Mouse (Mus musculus): ENCODE measurements at regions not wholly inside any gene's neighbourhood (a gene's known extent, or its start where the extent isn't known, plus 50 kb on each side); places are given as distances from the start of the nearest gene placed in this dataset.
"Not testable (repeated sequence)": the region's sequence is repeated elsewhere in the genome, so short reads cannot be mapped to it uniquely, and the experiment has no call there.

DNA sequence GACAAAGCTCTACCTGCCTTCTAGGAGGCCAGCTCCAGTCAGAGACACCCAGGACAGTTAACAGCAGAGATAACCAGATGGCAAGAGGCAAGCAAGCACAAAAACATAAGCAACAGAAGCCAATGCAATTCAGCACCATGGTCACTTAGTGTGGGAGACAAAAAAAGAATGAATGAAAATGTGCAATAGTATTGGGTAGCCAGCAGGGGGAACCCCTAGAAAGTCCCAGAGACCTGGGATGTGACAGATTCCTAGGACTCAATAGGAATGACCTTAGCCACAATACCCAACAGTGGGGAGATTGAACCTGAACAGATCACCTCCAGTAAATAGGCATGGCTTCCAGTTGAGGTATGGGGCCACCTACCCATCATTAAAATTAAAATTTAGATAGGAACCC is 409.0 kb upstream of the St6gal2 start:
- no peak for ATAC-seq
- H3K4me3 ChIP-seq (ENCODE audit: low read length), result no peak overlapping the region

DNA sequence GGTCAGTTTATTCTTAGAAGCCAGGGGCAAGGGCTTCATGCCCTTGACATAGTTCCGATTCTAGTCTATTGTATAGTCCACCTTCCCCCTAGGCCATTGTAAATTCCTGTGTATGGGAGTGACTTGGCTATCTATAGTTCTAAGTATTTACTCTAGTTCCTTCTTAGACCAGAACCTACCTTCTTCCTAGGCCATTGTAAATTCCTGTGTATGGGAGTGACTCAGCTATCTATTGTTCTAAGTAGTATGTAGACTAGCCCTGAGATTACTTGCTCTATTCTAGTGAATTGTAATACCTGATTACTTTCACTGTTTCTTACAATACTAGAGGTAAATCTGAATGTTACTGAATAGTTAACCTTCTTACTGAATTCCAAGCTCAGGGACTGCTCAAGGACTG is 405.0 kb upstream of the St6gal2 start:
- H3K9me3 ChIP-seq (ENCODE audit: low read length); H3K4me1 ChIP-seq (ENCODE audit: insufficient read depth, low read length); DNase-seq (ENCODE audit: low spot score); H3K4me3 ChIP-seq (ENCODE audit: low read length); H3K27me3 ChIP-seq (ENCODE audit: insufficient read depth, low read length); ATAC-seq; H3K4me2 ChIP-seq (ENCODE audit: low read depth, low read length); H3K9ac ChIP-seq (replicated peaks; ENCODE audit: low read length); H3K27ac ChIP-seq; H3K36me3 ChIP-seq (ENCODE audit: insufficient read depth, low read length): not testable (repeated sequence)
- WGBS, result 71% methylated on average over 1 of the region's 1 CpGs

More for the DNA sequence above, 409.0 kb upstream of the St6gal2 start:
- Histone ChIP-seq H3K27me3 (ENCODE audit: insufficient read depth, low read length) (no peaks in the 10 kb centered on the region), H3K4me2 (ENCODE audit: low read depth, low read length) (no peak overlapping the region), H3K4me1 (ENCODE audit: insufficient read depth, low read length) (no peaks in the 10 kb centered on the region), H3K27ac (no peak overlapping the region), H3K9ac (replicated peaks; ENCODE audit: low read length) (no peak overlapping the region), H3K9me3 (ENCODE audit: low read length) (no peaks in the 10 kb centered on the region), H3K36me3 (ENCODE audit: insufficient read depth, low read length) (no peaks in the 10 kb centered on the region)
- TF ChIP-seq CTCF (IDR thresholded peaks at IDR 0.05; ENCODE audit: low read depth), result no peak; the same call in 1 of the 2 replicates
- no peak for DNase-seq (ENCODE audit: low spot score)

DNA sequence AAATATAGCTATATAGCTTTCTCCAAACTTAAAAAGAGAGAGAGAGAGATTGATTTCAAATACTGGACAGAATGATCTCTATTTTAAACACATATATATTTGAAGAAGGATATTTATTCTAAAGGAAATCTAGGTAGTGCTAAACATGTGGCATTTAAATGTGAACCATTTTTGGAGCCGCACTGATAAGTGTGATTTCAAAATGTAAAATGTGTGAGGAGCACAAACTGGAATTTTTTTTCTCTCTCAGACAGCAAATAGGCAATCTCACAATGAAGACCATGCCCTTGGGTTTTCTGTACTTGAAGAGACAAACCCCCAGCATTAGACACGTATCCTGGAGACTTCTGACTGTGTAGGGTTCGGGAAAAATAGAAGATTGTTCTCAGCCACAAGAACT is 376.8 kb upstream of the St6gal2 start:
- H3K27me3 ChIP-seq (ENCODE audit: insufficient read depth, low read length), result no peaks in the 10 kb centered on the region
- H3K4me2 ChIP-seq (ENCODE audit: low read depth, low read length), result no peak overlapping the region
- H3K9ac ChIP-seq (replicated peaks; ENCODE audit: low read length), result no peak overlapping the region
- no peak overlapping the region for H3K27ac ChIP-seq
- H3K36me3 ChIP-seq (ENCODE audit: insufficient read depth, low read length), result no peaks in the 10 kb centered on the region
- 81% methylated on average over 3 of the region's 3 CpGs for WGBS
- H3K4me3 ChIP-seq (ENCODE audit: low read length), result no peak overlapping the region
- TF ChIP-seq CTCF (IDR thresholded peaks at IDR 0.05; ENCODE audit: low read depth), result no peak
- DNase-seq (ENCODE audit: low spot score) (no peak), ATAC-seq (no peak)
- H3K9me3 ChIP-seq (ENCODE audit: low read length), result no peaks in the 10 kb centered on the region
- no peaks in the 10 kb centered on the region for H3K4me1 ChIP-seq (ENCODE audit: insufficient read depth, low read length)

DNA sequence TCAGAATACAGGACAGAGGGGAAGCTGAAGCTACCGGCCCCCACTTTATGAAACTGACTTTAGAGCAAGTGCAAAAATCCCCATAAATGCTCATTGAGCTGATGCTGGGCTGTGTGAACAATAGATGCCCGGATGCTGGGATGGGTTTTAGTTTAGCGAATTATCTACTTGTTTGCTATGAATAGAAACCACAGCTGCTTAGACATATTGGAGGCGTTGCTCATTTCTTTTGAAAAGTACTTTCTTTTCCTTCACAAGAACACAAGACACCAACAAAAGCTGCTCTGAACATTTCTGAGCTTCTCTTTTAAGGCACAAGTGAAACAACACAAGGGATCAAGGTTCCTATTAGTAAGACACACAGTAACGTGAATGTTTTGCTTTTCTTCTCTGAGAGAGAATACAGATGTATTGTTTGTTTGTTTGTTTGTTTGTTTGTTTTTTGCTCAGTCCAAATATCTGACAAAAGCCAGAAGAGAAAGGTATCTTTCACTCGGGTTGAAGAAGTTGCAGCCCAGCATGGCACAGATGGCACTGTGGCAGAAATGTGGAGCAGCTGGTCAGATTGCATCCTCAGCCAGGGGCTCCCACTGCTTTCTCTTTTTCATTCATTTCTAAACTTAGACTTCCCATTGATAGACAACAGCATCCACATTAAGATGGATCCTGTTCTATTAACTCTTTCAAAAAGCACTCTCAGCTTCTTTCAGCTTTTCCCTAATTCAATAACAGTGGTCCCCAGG is 361.7 kb upstream of the St6gal2 start:
- TF ChIP-seq CTCF (IDR thresholded peaks at IDR 0.05; ENCODE audit: low read depth), result no peak
- Histone ChIP-seq H3K4me3 (ENCODE audit: low read length) (no peak overlapping the region), H3K9ac (replicated peaks; ENCODE audit: low read length) (no peak overlapping the region), H3K4me1 (ENCODE audit: insufficient read depth, low read length) (no peaks in the 10 kb centered on the region), H3K27ac (no peak overlapping the region), H3K9me3 (ENCODE audit: low read length) (no peaks in the 10 kb centered on the region), H3K4me2 (ENCODE audit: low read depth, low read length) (no peak overlapping the region), H3K27me3 (ENCODE audit: insufficient read depth, low read length) (no peaks in the 10 kb centered on the region), H3K36me3 (ENCODE audit: insufficient read depth, low read length) (no peaks in the 10 kb centered on the region)
- WGBS, result 62% methylated on average over 6 of the region's 6 CpGs
- ATAC-seq, result 0 out of 2 replicates have a peak, but pooled peaks have one; percentile 40
- peak; percentile 23 for DNase-seq (ENCODE audit: low spot score)

DNA sequence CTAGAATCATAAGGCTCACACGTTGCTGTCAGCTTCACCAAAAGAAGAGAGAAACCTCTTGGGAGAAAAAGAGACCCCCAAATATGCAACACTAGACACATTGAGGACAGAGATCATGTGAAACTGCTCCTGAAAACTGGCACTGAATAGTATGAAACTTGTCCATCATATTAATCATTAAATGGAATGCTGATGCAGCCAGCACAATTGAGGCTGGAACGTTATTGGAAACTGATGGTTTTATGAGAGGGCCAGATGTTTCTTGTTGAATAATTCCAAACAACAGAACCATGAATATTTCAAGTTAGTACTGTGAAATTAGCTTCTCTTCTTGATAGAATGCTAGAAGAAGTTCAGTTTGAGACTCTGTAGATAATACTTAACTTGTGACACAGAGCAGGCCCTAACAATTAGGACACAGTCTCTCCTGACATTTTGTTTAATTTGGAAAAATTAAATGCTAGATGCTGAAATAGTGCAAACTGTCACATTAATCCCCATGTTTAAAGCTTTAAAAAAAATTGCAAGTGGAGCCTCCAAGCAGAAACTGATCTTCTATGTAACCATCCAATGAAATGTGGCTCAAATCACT is 354.4 kb upstream of the St6gal2 start:
- Histone ChIP-seq H3K9me3 (ENCODE audit: low read length) (no peaks in the 10 kb centered on the region), H3K9ac (replicated peaks; ENCODE audit: low read length) (no peak overlapping the region), H3K36me3 (ENCODE audit: insufficient read depth, low read length) (no peaks in the 10 kb centered on the region), H3K4me2 (ENCODE audit: low read depth, low read length) (no peak overlapping the region), H3K4me1 (ENCODE audit: insufficient read depth, low read length) (no peaks in the 10 kb centered on the region), H3K4me3 (ENCODE audit: low read length) (no peak overlapping the region), H3K27ac (no peak overlapping the region), H3K27me3 (ENCODE audit: insufficient read depth, low read length) (no peaks in the 10 kb centered on the region)
- DNase-seq (ENCODE audit: low spot score) (no peak), ATAC-seq (no peak)
- 57% methylated on average over 2 of the region's 2 CpGs for whole genome bisulfite sequencing
- no peak for TF ChIP-seq CTCF (IDR thresholded peaks at IDR 0.05; ENCODE audit: low read depth)

DNA sequence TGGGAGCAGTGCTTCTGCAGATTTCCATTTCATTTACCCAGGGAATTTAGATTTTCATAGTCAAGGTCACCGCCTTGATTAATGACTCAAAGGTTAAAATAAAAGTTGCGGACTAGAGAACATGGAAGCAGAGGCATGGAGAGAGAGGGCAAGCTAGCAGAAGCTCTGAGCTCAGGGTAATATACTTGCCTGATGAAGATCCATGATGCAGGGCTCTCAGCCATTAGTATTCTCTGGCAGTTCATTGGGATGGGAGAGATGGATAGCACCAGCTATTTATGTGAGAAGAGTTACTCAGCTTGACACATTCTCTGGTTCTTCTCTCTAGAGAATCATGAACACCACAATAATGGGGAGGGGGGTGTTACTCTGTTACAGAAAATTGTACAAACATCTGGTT is 341.7 kb upstream of the St6gal2 start:
- TF ChIP-seq CTCF (IDR thresholded peaks at IDR 0.05; ENCODE audit: low read depth), result no peak
- ATAC-seq (no peak), DNase-seq (ENCODE audit: low spot score) (no peak)
- H3K4me2 ChIP-seq (ENCODE audit: low read depth, low read length), result no peak overlapping the region
- 81% methylated on average over 2 of the region's 2 CpGs for WGBS
- no peaks in the 10 kb centered on the region for H3K36me3 ChIP-seq (ENCODE audit: insufficient read depth, low read length)
- no peak overlapping the region for H3K9ac ChIP-seq (replicated peaks; ENCODE audit: low read length)
- no peaks in the 10 kb centered on the region for H3K4me1 ChIP-seq (ENCODE audit: insufficient read depth, low read length)
- H3K27ac ChIP-seq, result no peak overlapping the region
- no peaks in the 10 kb centered on the region for H3K9me3 ChIP-seq (ENCODE audit: low read length)
- H3K4me3 ChIP-seq (ENCODE audit: low read length), result no peak overlapping the region
- no peaks in the 10 kb centered on the region for H3K27me3 ChIP-seq (ENCODE audit: insufficient read depth, low read length)

DNA sequence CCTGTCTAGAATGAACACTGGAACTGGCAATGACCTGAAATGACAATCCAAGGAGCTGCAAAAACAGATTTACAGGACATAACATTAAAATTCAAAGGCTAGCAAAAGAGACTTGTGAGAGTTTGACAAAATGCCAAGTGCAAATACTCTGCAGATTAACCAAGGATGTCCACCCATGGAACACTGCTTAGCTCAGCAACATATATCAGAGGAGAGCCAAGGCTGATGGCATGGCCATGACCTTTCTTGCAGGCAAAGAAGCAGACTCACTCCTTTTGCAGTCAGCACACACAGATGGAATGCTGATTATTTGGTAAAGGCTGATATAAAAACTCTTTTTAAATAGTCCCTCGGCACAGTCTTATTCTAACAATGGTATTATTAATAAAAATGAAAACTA is 320.3 kb upstream of the St6gal2 start:
- no peak overlapping the region for H3K27ac ChIP-seq
- 82% methylated on average over 1 of the region's 1 CpGs for WGBS

DNA sequence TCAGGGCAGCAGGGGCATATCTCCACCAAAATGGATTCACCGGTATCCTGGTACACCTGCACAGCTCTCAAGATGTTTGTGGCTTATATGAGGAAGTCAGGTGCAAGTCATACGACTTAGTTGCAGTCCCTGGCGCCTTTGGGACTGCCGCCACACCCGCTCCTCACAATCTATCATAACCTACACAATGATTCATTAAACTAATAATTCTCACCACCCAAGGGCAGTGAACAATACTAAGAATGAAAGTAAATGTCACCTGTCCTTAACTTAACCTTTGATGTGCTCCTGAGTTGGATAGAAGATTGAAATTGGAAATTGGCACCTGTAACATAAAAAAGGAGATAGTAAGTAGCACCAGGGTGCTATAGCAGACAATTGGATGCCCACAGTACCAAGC is 315.1 kb upstream of the St6gal2 start:
- not testable (repeated sequence) for H3K27me3 ChIP-seq (ENCODE audit: insufficient read depth, low read length); H3K9me3 ChIP-seq (ENCODE audit: low read length); H3K4me3 ChIP-seq (ENCODE audit: low read length); H3K4me1 ChIP-seq (ENCODE audit: insufficient read depth, low read length); H3K4me2 ChIP-seq (ENCODE audit: low read depth, low read length); ATAC-seq; H3K27ac ChIP-seq; H3K36me3 ChIP-seq (ENCODE audit: insufficient read depth, low read length); H3K9ac ChIP-seq (replicated peaks; ENCODE audit: low read length); DNase-seq (ENCODE audit: low spot score)
- WGBS, result 90% methylated on average over 5 of the region's 5 CpGs

More for the DNA sequence above, 320.3 kb upstream of the St6gal2 start:
- H3K4me2 ChIP-seq (ENCODE audit: low read depth, low read length), result no peak overlapping the region
- H3K36me3 ChIP-seq (ENCODE audit: insufficient read depth, low read length), result no peaks in the 10 kb centered on the region
- H3K9me3 ChIP-seq (ENCODE audit: low read length), result no peaks in the 10 kb centered on the region
- no peaks in the 10 kb centered on the region for H3K27me3 ChIP-seq (ENCODE audit: insufficient read depth, low read length)
- H3K4me3 ChIP-seq (ENCODE audit: low read length), result no peak overlapping the region
- TF ChIP-seq CTCF (IDR thresholded peaks at IDR 0.05; ENCODE audit: low read depth), result no peak
- no peak overlapping the region for H3K9ac ChIP-seq (replicated peaks; ENCODE audit: low read length)
- no peaks in the 10 kb centered on the region for H3K4me1 ChIP-seq (ENCODE audit: insufficient read depth, low read length)
- ATAC-seq (no peak), DNase-seq (ENCODE audit: low spot score) (peak; percentile 5)
